Mouse (Mus musculus) mesoderm, embryonic 11.5 days (tissue): Measurements from ENCODE around the gene Sparc.

Source experiments
- DNase-seq: peaks from one replicate; pipeline ENCODE4 v3.0.0-alpha.2; 2012; ENCODE audit warnings: low read depth, low spot score

Gene Sparc

DNA sequence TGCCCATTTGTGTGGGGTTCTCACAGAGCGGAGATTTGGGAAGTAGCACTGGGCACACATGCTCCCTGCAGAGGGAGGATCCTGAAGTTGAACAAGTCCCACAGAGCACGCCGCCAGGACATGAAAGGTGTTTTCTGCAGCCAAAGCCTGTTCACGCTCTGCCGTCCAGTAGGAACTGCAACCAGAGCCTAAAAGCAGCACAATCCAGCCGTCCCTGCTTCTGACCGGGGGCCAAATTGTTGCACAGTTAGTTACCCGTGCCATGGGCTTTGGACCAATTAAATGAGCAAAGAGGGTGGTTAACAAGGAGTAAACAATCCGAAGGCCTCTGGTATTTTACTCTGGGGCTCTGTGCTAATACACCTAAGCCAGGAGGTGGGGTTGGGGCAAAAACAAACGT, 55.2 kb downstream of the Sparc start:
- DNase-seq, result no peak

DNA sequence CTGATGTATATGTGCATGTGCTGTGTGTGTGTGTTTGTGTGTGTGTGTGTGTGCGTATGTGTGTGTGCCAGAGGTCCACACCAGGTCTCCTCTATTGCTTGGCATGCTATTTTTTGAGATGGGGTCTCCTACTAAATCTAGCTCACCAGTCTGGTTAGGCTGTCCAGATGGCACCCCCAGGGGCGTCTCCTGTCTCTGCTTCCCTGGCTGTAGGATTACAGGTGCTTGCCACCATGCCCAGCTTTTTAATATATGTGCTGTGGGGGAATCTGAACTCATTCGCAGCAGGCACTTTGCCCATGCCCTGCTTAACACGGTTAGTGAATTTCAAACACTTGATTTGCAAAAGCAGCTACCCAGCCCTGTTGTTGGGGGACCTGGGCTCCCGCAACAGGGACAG, 57.1 kb downstream of the Sparc start:
- no peak for DNase-seq

DNA sequence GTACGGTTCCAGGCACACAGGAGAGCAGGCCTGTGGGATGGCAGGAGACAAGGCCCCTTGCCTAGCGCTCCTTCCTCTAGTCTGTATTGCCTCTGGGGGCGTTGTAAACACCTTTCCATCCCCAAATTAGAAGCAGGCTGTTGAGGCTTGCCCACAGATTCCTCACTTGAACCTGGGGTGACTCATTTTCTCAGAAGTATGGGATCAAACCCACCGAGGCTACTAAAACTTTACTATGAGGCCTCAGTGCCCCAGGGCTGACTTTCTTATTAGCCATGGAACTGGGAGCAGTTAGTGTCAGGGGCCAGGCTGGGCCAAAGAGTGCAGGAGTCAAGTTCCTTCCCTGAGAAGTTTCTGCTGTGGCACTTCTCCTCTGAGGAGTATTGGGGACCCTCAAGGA, 57.7 kb downstream of the Sparc start:
- no peak for DNase-seq

DNA sequence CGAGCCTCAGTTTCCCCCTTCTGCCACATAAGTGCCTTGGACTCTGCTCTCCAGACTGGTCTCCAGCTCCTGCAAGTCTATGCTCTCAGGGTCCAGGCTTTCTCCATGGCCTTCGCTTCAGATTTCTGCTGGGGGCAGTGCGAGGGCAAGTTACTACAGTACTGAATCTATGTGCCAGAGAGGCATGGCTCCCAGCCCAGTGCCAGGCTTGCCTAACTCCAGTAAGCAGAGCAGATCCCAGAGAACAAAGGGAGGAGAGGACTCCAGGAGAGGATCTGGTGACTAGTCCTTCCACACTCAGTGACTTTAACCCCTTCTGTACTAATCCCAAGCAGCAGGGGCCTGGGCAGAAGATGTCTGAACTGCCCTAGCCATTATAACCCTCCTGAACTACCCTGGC, 58.3 kb downstream of the Sparc start:
- DNase-seq, result no peak

DNA sequence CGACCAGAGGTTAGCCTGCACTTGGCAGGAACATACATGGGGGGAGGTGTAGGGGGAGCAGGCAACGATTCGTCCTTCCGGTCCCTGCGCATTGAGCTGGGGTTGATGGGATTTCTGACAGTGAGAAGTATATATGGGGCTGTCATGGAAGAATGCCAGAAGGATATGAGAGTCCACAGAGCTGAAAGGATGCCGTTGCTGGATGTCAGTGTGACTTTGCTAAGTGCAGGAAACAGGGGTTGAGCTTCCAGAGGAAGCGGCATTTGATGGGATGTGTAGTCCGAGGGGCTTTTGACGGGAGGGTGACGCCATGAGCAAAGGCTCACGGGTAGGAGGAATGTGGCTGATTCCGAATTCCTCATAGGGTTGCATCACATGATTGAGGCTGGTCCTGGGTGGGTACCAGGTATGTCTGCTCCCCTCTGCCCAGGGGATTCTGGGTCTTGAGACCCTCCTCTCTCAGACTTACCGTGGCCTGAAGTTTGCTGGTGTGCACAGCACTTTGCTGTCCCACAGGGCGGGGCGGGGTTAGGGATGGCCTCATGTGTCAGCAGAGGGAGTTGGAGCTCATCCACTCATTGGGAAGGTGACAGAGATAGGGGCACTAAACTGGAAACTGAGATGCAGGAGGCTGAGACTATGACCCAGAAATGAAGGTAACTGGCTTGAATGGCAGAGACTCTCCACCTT, 64.7 kb downstream of the Sparc start:
- no peak for DNase-seq

DNA sequence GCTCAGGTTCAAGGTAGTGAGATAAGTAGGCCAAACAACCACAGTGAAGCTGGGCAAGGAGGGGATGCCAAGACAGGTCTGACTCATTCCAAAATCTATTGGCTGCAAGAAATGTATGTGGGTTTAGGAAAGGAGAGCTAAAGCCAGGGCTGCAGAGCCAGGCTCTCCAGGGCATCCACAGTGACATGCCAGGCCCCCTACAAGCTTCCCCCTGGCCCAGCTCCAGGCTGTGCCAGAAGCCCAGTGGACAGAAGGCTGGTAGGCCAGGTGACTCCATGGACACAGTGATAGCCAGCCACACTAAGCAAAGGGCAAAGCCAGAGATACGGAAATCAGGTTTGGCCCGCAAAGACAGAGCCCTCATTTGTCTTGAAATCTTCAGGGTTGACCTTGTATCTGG, 66.1 kb downstream of the Sparc start:
- DNase-seq, result no peak
